Mouse (Mus musculus) large intestine, adult 2 months (tissue): ENCODE data around the gene Ermard. TPM values are rescaled to one million over a fixed set of nuclear protein-coding genes. Genes with fewer than 3 reads are reported as not detected.
"Not testable (repeated sequence)": the region's sequence is repeated elsewhere in the genome, so short reads cannot be mapped to it uniquely, and the experiment has no call there.

Source experiments
- DNase-seq: peaks from one replicate; pipeline ENCODE4 v3.0.0-alpha.2; 2012; ENCODE audit warnings: low read depth, low spot score
- WGBS: fragments of 180-500 bp; shearing (Covaris S2); methylation state at CpG from one replicate; pipeline ENCODE4 v1.1.7; 2018; 5-methylcytosine and 5-hydroxymethylcytosine counted together
- polyA plus RNA-seq: library from polyadenylated mRNA; depleted of rRNA; stranded (reverse); fragments of >200 nt; gene quantifications from 2 replicates; pipeline ENCODE4 v1.2.3, GENCODE M21; 2012; rRNA removed

Gene Ermard
- 28.3 and 33.2 TPM in 2 replicates for polyA plus RNA-seq

DNA sequence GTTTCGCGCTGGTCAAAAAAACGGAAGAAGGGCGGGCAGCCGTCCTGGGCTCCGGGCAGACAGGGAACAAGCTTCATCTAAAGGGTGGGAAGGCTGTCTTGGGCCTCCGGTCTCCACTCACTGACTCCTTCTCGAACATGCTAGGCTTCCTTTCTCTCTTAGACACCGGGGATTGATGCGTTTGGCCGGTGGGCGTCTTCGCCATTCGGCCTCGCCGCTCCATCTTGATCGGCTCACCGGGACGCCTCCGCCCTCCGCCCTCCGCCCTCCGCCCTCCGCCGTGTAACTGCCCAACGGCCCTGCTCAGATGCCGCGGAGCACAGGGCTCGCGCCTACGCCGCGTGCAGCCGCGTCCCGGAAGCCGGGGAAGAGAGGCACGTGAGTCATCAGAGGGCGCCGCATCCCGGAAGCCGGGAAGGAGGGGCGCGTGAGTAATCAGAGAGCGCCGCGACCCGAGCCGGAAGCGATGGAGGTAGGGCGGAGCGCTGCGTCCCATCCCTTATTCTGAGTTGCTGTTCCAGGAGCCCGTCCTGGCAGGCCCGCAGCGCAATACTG lies at the start of gene Ermard, which contains the start of the genes Tcte3 and Gm3448:
TSS of gene Ermard (plus strand) at position 34 of the 555 bp plus-strand sequence.
TSS of gene Tcte3 (minus strand) at position 314 of the 555 bp plus-strand sequence.
TSS of gene Gm3448 (minus strand) at position 363 of the 555 bp plus-strand sequence.
- DNase-seq, result not testable (repeated sequence)
- WGBS, result no CpG with 5 or more reads among the region's 56 CpGs

DNA sequence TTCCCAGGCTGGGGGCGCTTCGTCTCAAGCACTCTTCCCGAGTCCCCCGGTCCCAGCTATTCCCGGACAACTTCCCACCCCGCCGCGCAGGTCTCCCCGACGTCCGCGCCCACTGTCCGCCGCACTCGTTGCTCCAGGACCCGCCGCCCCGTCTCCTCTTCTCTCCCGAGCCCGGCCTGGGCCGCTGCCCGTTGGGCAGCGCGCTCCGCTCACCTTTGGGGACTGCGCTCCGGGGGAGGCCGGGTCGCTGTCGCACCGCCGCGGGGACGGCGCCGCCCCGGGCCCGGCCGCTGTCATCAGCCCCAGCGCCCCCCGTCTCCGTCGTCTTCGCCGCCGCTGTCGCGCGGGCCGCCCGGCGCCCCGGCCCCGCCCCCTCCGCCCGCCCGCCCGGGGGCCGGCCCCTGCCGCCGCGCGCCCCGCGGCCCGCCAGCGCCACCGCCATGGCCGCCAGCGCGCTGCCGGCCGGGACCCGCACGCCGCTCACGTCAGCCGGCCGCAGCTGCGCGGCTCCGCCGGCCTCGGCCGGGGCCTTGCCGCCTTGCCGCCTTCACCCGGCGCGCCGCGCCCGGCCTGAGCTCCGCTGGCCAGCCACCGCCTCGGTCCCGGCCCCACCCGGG lies 48.4 kb upstream of the Ermard start:
- no CpG with 5 or more reads among the region's 98 CpGs for WGBS
- not testable (repeated sequence) for DNase-seq

DNA sequence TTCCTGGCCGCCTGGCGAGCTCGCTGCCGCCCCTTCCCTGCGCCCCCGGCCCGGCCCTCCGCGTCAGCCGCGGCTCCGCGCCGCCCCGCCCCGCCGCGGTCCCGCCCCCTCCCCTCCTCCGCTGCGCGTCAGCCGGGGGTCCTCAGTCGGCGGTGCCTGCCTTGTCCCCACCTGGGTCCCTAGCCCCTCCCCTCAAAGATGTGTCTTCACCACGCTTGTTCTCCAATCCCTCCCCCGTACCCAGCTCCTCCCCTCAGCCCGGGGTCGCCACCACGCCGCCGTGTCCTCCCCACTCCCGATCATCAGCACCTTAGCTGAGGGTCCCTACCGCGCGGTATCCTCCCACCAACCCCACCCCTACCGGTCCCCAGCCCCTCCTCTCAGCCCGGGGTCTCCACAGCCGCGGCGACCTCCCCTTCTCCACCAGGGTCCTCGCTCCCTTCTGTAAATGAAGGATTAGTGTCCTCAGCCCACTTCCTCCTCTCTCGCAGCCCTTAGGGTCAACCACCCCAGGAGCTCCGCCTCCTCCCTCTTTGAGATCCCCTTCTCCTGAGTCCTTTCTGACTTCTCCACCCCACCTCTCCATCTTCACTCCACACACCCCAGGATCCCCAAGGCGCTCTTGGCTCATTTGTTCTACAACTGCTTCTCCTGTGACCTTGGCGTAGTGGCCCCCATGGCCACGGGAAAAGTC lies 47.7 kb upstream of the Ermard start:
- not testable (repeated sequence) for DNase-seq
- no CpG with 5 or more reads among the region's 47 CpGs for WGBS

DNA sequence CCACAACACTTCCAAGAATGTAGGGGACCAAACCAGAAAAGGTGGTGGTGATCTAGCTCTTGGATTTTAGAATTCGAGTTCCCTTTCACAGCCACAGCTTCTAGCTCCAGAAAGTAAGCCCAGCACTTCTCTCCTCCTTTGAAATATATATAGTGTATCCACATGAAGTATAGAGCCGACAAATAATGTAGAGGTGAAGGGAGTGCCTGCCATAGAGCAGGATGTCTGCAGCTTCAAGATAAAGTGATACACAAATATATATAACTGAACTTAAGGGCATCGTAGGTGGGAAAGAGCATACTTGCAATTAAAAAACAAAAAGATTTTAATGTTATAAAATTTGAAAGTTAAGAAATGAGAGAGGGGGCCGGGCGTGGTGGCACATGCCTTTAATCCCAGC lies 46.9 kb upstream of the Ermard start:
- not testable (repeated sequence) for DNase-seq
- WGBS, result no CpG with 5 or more reads among the region's 5 CpGs

DNA sequence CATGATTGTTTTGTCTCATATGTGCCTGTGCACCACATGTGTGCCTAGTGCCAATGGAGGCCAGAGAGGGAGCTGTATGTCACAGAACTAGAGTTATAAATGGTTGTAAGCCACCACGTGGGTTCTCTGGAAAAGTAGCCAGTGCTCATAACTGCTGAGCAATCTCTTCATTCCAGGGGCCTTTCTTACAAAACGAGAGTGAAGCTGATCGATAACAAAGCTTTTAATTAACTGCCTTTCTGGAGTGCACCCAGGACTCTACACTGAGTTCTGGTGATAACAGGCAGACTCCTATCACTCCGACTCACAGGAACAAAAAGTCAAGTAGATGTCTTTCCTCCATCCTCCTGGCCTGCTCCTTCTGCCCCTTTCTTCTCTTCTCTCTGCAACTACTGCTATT lies 41.0 kb upstream of the Ermard start:
- WGBS, result no CpG with 5 or more reads among the region's 4 CpGs
- DNase-seq, result not testable (repeated sequence)

DNA sequence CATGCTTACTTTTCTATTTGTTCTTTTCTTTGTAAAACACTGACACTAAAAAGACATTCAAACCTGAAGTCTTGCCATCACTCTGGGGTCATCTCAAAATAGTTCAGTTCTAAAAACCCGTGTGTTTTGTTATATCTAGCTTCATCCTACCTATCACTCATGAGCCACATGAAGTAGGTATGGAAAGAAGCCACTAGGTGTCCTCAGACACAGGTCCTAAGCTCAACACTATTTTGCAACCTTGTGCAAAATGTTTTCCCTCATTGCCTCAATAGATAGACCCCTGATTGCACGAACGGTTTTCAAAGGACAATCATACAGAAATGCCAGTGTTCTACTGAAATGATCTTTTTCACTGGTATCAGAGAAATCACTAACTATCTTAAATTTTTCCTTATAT lies 31.9 kb upstream of the Ermard start:
- not testable (repeated sequence) for DNase-seq
- WGBS, result no CpG with 5 or more reads among the region's 3 CpGs

DNA sequence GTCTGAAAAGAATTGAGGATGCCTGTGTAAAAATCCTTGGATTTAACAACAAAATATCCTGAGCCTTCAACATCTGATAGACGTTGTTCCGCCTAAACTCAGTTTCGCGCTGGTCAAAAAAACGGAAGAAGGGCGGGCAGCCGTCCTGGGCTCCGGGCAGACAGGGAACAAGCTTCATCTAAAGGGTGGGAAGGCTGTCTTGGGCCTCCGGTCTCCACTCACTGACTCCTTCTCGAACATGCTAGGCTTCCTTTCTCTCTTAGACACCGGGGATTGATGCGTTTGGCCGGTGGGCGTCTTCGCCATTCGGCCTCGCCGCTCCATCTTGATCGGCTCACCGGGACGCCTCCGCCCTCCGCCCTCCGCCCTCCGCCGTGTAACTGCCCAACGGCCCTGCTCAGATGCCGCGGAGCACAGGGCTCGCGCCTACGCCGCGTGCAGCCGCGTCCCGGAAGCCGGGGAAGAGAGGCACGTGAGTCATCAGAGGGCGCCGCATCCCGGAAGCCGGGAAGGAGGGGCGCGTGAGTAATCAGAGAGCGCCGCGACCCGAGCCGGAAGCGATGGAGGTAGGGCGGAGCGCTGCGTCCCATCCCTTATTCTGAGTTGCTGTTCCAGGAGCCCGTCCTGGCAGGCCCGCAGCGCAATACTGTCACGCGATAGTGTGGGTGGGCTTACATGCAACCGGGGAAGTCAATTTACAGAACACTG lies 31.1 kb upstream of the Ermard start, which contains the start of gene Gm3435:
TSS of gene Gm3435 (plus strand) at position 471 of the 708 bp plus-strand sequence.
- WGBS, result no CpG with 5 or more reads among the region's 60 CpGs
- DNase-seq, result not testable (repeated sequence)

DNA sequence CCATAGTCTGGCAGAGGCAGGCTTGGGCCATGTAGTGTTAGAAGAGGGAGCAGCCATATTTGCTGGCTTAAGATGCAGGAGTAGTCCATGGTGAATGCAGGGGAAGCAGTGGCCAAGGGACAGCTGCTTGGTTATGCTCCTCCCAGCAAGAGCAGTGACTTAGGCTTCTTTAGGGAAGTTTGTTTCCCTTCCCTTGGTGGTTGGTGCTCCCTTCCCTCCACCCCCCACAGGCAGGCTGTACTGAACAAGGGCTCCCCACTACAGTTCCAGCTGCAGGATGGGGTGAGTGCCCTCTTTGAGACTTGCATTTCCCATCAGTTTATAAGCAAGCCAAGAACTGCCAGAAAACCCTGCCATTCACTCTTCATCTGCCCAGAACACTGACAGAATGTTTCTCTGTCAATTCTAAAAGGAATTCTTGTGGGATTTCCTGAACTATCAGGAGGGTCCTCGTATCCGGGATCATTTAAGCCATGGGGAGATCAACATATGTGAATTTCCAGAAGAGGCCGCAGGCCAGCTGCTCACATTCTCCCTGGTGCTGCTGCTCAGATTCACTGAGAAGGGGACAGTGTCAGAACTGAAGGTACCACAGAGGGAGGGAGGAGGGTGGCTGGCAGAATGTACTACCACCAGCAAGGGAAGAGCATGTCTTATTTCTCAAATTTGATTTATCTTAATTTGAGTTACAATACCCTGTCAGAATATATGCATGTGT lies 19.3 kb upstream of the Ermard start:
- DNase-seq, result not testable (repeated sequence)
- WGBS, result 82% methylated on average over 3 of the region's 3 CpGs

DNA sequence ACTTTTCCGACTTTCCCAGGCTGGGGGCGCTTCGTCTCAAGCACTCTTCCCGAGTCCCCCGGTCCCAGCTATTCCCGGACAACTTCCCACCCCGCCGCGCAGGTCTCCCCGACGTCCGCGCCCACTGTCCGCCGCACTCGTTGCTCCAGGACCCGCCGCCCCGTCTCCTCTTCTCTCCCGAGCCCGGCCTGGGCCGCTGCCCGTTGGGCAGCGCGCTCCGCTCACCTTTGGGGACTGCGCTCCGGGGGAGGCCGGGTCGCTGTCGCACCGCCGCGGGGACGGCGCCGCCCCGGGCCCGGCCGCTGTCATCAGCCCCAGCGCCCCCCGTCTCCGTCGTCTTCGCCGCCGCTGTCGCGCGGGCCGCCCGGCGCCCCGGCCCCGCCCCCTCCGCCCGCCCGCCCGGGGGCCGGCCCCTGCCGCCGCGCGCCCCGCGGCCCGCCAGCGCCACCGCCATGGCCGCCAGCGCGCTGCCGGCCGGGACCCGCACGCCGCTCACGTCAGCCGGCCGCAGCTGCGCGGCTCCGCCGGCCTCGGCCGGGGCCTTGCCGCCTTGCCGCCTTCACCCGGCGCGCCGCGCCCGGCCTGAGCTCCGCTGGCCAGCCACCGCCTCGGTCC lies 17.0 kb upstream of the Ermard start:
- no CpG with 5 or more reads among the region's 97 CpGs for WGBS
- DNase-seq, result not testable (repeated sequence)

DNA sequence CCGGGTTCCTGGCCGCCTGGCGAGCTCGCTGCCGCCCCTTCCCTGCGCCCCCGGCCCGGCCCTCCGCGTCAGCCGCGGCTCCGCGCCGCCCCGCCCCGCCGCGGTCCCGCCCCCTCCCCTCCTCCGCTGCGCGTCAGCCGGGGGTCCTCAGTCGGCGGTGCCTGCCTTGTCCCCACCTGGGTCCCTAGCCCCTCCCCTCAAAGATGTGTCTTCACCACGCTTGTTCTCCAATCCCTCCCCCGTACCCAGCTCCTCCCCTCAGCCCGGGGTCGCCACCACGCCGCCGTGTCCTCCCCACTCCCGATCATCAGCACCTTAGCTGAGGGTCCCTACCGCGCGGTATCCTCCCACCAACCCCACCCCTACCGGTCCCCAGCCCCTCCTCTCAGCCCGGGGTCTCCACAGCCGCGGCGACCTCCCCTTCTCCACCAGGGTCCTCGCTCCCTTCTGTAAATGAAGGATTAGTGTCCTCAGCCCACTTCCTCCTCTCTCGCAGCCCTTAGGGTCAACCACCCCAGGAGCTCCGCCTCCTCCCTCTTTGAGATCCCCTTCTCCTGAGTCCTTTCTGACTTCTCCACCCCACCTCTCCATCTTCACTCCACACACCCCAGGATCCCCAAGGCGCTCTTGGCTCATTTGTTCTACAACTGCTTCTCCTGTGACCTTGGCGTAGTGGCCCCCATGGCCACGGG lies 16.4 kb upstream of the Ermard start:
- WGBS, result no CpG with 5 or more reads among the region's 48 CpGs
- DNase-seq, result not testable (repeated sequence)

DNA sequence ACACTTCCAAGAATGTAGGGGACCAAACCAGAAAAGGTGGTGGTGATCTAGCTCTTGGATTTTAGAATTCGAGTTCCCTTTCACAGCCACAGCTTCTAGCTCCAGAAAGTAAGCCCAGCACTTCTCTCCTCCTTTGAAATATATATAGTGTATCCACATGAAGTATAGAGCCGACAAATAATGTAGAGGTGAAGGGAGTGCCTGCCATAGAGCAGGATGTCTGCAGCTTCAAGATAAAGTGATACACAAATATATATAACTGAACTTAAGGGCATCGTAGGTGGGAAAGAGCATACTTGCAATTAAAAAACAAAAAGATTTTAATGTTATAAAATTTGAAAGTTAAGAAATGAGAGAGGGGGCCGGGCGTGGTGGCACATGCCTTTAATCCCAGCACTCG lies 15.5 kb upstream of the Ermard start:
- WGBS, result no CpG with 5 or more reads among the region's 6 CpGs
- not testable (repeated sequence) for DNase-seq

DNA sequence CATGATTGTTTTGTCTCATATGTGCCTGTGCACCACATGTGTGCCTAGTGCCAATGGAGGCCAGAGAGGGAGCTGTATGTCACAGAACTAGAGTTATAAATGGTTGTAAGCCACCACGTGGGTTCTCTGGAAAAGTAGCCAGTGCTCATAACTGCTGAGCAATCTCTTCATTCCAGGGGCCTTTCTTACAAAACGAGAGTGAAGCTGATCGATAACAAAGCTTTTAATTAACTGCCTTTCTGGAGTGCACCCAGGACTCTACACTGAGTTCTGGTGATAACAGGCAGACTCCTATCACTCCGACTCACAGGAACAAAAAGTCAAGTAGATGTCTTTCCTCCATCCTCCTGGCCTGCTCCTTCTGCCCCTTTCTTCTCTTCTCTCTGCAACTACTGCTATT lies 9.6 kb upstream of the Ermard start:
- WGBS, result no CpG with 5 or more reads among the region's 4 CpGs
- not testable (repeated sequence) for DNase-seq

DNA sequence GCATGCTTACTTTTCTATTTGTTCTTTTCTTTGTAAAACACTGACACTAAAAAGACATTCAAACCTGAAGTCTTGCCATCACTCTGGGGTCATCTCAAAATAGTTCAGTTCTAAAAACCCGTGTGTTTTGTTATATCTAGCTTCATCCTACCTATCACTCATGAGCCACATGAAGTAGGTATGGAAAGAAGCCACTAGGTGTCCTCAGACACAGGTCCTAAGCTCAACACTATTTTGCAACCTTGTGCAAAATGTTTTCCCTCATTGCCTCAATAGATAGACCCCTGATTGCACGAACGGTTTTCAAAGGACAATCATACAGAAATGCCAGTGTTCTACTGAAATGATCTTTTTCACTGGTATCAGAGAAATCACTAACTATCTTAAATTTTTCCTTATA lies 553 bp upstream of the Ermard start:
- no CpG with 5 or more reads among the region's 3 CpGs for WGBS

DNA sequence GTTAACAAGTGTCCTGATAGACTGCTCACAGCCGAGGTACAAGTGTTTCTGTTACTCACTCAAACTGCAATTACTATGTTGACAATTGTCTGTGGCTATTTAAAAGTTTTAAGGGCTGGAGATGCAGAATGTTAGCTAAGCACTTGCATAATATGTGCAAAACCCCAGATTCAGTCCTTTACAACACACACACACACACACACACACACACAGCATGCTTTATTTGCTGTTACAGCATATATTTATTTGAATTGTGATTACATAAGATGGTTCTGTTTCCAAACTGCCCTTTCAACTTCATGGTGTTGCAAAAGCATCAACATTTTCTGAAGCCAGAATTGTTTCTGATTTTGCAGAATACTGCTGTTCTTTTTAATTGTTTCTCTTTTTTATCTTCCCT lies 9.3 kb downstream of the Ermard start:
- WGBS, result no CpG with 5 or more reads among the region's 1 CpGs
- not testable (repeated sequence) for DNase-seq

More for the DNA sequence above, 553 bp upstream of the Ermard start:
- not testable (repeated sequence) for DNase-seq

DNA sequence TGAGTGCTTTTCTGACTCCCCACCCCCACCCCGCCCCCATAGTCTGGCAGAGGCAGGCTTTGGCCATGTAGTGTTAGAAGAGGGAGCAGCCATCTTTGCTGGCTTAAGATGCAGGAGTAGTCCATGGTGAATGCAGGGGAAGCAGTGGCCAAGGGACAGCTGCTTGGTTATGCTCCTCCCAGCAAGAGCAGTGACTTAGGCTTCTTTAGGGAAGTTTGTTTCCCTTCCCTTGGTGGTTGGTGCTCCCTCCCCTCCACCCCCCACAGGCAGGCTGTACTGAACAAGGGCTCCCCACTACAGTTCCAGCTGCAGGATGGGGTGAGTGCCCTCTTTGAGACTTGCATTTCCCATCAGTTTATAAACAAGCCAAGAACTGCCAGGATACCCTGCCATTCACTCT lies 11.8 kb downstream of the Ermard start:
- 95% methylated on average over 1 of the region's 1 CpGs for WGBS
- DNase-seq, result not testable (repeated sequence)

DNA sequence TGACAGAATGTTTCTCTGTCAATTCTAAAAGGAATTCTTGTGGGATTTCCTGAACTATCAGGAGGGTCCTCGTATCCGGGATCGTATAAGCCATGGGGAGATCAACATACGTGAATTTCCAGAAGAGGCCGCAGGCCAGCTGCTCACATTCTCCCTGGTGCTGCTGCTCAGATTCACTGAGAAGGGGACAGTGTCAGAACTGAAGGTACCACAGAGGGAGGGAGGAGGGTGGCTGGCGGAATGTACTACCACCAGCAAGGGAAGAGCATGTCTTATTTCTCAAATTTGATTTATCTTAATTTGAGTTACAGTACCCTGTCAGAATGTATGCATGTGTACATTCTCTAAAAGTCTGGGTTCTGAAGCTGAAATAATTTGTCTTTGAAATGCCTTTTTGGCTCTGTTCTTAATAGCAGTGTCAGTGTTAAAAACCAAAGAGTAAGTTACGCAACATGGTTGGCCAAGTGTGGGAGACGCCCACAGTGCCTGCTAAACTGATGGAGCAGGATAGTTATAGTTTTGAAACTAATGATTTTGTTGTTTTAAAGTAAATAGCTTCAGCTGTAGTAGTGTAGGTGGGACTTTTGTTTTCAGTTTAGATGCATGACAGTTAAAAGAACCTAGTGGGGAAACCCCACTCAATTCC lies 12.3 kb downstream of the Ermard start:
- DNase-seq, result not testable (repeated sequence)
- WGBS, result 95% methylated on average over 7 of the region's 8 CpGs

DNA sequence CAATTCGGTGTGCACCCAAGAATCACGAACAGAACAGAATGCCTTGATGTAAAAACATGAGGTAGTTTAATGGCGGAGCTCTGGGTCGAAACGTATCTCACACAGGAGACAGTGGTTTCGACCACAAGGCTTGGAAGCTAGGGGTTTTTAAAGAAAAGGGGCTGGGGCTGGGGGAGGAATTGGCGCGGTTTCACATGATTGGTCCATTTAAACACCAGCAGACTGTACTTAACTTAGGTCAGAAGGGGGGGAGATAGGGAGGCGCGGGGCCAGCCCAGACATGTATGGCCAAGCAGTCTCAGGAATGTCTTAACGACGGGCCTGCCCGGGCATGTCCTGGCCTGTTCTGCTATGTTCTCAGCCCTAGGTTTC lies 12.8 kb downstream of the Ermard start:
- 88% methylated on average over 13 of the region's 13 CpGs for WGBS
- not testable (repeated sequence) for DNase-seq

DNA sequence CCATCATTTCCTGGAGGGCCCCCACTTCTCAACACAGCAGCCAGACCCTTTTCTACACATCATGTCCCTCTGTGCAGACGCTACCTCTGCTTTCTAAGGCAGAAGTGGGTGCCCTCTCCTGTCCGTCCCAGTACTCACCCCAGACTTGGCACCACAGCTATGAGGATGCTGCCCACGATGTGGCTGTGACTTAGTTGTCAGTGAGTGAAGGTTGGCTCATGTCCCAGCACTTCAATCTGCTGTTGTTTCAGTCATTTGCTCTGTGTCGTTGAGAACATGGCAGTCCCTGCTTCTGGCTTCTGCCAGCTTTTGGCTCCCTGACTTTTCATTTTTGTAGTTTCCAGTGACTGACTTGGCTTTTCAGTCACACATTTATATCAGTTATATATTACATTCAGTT lies 14.9 kb downstream of the Ermard start:
- 84% methylated on average over 4 of the region's 4 CpGs for WGBS
- no peak for DNase-seq
